Mouse (Mus musculus) ES-Bruce4 (cell line): Measurements from ENCODE around the gene Hipk4. TPM values are rescaled to one million over a fixed set of nuclear protein-coding genes. Genes with fewer than 3 reads are reported as not detected.

Experiments
- H3K27ac ChIP-seq: 2 replicates; pipeline ENCODE4 v1.5.1; 2012; ENCODE audit warnings: low read length, inconsistent platforms; ENCODE audit not compliant: insufficient read depth
- H3K27me3 ChIP-seq: 2 replicates; pipeline ENCODE4 v1.6.1; 2012; ENCODE audit warnings: mild to moderate bottlenecking, low read length, inconsistent platforms; ENCODE audit not compliant: control insufficient read depth, poor library complexity, insufficient read depth, severe bottlenecking
- H3K36me3 ChIP-seq: 2 replicates; pipeline ENCODE4 v1.6.1; 2012; ENCODE audit warnings: inconsistent platforms, mild to moderate bottlenecking, low read length, moderate library complexity; ENCODE audit not compliant: control insufficient read depth, poor library complexity, insufficient read depth, severe bottlenecking
- H3K4me1 ChIP-seq: one replicate; pipeline ENCODE4 v1.8.1; 2011; ENCODE audit warnings: low read length; ENCODE audit not compliant: control insufficient read depth, insufficient read depth
- H3K4me3 ChIP-seq: 2 replicates; pipeline ENCODE4 v1.5.1; 2011; ENCODE audit warnings: low read depth, mild to moderate bottlenecking, low read length
- H3K9ac ChIP-seq: 2 replicates; pipeline ENCODE4 v1.6.1; 2012; ENCODE audit warnings: low read depth, mild to moderate bottlenecking, inconsistent platforms; ENCODE audit not compliant: poor library complexity, severe bottlenecking
- H3K9me3 ChIP-seq: replicated peaks from 2 replicates; pipeline ENCODE4 v1.6.1; 2012; ENCODE audit warnings: mild to moderate bottlenecking, low read length, inconsistent platforms; ENCODE audit not compliant: control insufficient read depth, poor library complexity, insufficient read depth, severe bottlenecking
- CTCF ChIP-seq: IDR thresholded peaks from one replicate; pipeline ENCODE4 v1.8.1; 2011; ENCODE audit warnings: low read depth, low read length
- EP300 ChIP-seq: IDR thresholded peaks from 2 replicates; pipeline ENCODE4 v1.6.1; 2011; ENCODE audit warnings: low read depth, low read length; ENCODE audit not compliant: insufficient read depth
- POLR2A ChIP-seq: IDR thresholded peaks from one replicate; pipeline ENCODE4 v1.8.1; 2011; ENCODE audit warnings: low read length; ENCODE audit not compliant: insufficient read depth
- polyA plus RNA-seq: library from polyadenylated mRNA; stranded (reverse); fragments of >200 nt; gene quantifications from 2 replicates; pipeline ENCODE4 v1.2.4, GENCODE M21; 2011; ENCODE audit warnings: low read depth; ENCODE audit not compliant: missing spikeins, insufficient read depth, insufficient read length

Hipk4 gene
- polyA plus RNA-seq, 1 experiment, result 1.5 TPM

DNA sequence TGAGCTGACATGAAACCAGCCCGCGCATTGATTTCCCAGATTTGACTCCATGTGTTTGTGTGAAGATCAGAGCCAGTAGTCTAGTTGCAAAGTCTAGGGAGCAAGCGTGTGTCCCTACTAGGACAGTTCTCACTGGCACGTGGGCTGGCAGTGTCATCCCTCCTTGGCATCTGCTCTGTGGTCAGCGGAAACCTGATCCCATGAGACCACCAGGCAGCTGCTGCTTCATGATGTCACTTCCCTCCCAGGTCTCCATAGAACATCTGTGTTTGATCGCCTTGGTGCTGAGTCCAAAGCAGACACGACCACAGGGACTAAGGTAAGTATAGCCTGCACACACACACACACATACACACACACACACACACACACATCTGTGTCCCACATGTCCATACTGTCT, 55.4 kb downstream of the Hipk4 start:
- peaks cover 24% of the 10 kb centered on the region for H3K36me3 ChIP-seq
- no peak overlapping the region for H3K9ac ChIP-seq
- H3K9me3 ChIP-seq, result no peaks in the 10 kb centered on the region
- no peak overlapping the region for H3K4me3 ChIP-seq
- no peaks in the 10 kb centered on the region for H3K27me3 ChIP-seq
- H3K27ac ChIP-seq, result no peak overlapping the region
- TF ChIP-seq EP300, result no peak
- no peak for TF ChIP-seq CTCF
- no peak for TF ChIP-seq POLR2A
- H3K4me1 ChIP-seq, result no peaks in the 10 kb centered on the region

DNA sequence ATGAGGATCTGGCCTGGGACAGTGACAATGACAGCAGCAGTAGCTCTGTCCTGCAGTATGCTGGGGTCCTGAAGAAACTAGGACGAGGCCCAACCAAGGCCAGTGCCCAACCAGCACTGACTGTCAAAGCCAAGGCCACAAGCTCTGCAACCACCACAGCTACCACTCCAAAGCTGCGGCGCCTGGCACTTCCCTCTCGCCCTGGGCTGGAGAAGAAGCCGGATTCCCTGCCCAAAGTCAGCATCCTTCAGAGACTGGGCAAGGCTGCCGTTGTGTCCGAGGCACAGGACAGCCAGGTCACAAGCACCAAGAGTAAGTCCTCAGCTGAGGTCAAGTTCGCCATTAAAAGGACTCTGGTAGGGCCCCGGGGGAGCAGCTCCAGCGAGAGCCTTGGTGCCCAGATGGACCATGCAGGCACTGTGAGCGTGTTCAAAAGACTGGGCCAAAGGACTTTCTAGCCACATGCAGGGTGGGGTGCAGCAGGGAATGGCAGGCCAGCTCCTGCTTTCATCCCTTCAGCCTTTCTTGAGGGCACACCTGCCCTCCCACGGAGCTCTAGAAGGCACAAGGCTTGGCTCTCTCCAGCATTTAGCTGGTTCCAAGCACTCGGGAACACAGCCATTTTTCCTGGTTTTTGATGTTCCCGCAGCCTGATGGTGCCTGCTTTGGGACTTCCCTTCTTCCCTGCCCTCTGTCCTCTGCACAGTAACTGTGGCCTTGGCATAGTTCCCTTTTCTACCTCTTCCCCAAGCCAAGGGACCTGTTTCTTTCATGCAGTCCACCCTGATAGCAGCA, 57.5 kb downstream of the Hipk4 start:
- H3K27me3 ChIP-seq, result no peaks in the 10 kb centered on the region
- no peaks in the 10 kb centered on the region for H3K4me1 ChIP-seq
- no peaks in the 10 kb centered on the region for H3K9me3 ChIP-seq
- H3K27ac ChIP-seq, result no peak overlapping the region
- no peak for TF ChIP-seq EP300
- TF ChIP-seq CTCF, result no peak
- no peak for TF ChIP-seq POLR2A
- peaks cover 28% of the 10 kb centered on the region for H3K36me3 ChIP-seq
- no peak overlapping the region for H3K9ac ChIP-seq
- no peak overlapping the region for H3K4me3 ChIP-seq

Other genes starting within 250 kb of the Hipk4 start
- gene Ltbp4, start 185.6 kb upstream of the Hipk4 start, polyA plus RNA-seq, result 66.8 and 72.5 TPM in 2 replicates
- 43.6 and 44.5 TPM in 2 replicates for gene Shkbp1, start 167.2 kb upstream of the Hipk4 start, polyA plus RNA-seq
- 15.8 and 17.1 TPM in 2 replicates for gene Gm20479, start 165.8 kb upstream of the Hipk4 start, polyA plus RNA-seq
- gene Sptbn4, start 75.6 kb upstream of the Hipk4 start, polyA plus RNA-seq, result 6.0 and 7.3 TPM in 2 replicates
- gene Blvrb, start 75.3 kb upstream of the Hipk4 start, polyA plus RNA-seq, result 44.1 and 44.3 TPM in 2 replicates
- 10.9 and 11.8 TPM in 2 replicates for gene Sertad3, start 49.5 kb upstream of the Hipk4 start, polyA plus RNA-seq
- 8.0 and 8.9 TPM in 2 replicates for gene Sertad1, start 36.4 kb upstream of the Hipk4 start, polyA plus RNA-seq
- 4.2 and 5.7 TPM in 2 replicates for gene Prx, start 23.9 kb upstream of the Hipk4 start, polyA plus RNA-seq
- 50.8 and 72.8 TPM in 2 replicates for gene Pld3, start 30.0 kb downstream of the Hipk4 start, polyA plus RNA-seq
- gene 2310022A10Rik, start 30.0 kb downstream of the Hipk4 start, polyA plus RNA-seq, result 36.1 and 36.7 TPM in 2 replicates
- 38.7 and 39.8 TPM in 2 replicates for gene Akt2, start 68.3 kb downstream of the Hipk4 start, polyA plus RNA-seq
- 0.65 TPM in 1 of 2 replicates, not detected in the other for gene Ttc9b, start 130.6 kb downstream of the Hipk4 start, polyA plus RNA-seq
- gene Map3k10, start 151.3 kb downstream of the Hipk4 start, polyA plus RNA-seq, result 13.5 and 16.5 TPM in 2 replicates
- gene Zfp607b, start 166.1 kb downstream of the Hipk4 start, polyA plus RNA-seq, result 1.6 and 1.8 TPM in 2 replicates
- gene Zfp60, start 208.1 kb downstream of the Hipk4 start, polyA plus RNA-seq, result 18.5 and 24.0 TPM in 2 replicates